Mouse (Mus musculus): ENCODE measurements around the gene Uqcr10. TPM values are rescaled to one million over a fixed set of nuclear protein-coding genes. Genes with fewer than 3 reads are reported as not detected.

Gene Uqcr10
- polyA plus RNA-seq, 1 experiment from 2014 or later: 962 TPM

- ATAC-seq (ENCODE audit: low FRiP score, low TSS enrichment): no peak
- no peak overlapping the region for H3K9ac ChIP-seq (replicated peaks; ENCODE audit: low read length)
- no peak overlapping the region for H3K4me3 ChIP-seq (ENCODE audit: low read length)
- peaks cover 35% of the 10 kb centered on the region for H3K36me3 ChIP-seq (ENCODE audit: insufficient read depth, low read length)
- H3K4me1 ChIP-seq (ENCODE audit: insufficient read depth, low read length): no peaks in the 10 kb centered on the region
- H3K9me3 ChIP-seq (ENCODE audit: low read length): no peaks in the 10 kb centered on the region
- 86% methylated on average over 4 of the region's 4 CpGs for WGBS
- no peak overlapping the region for H3K27ac ChIP-seq (ENCODE audit: low read length)
- H3K4me2 ChIP-seq (replicated peaks; ENCODE audit: low read depth, low read length): no peak overlapping the region
- H3K27me3 ChIP-seq (ENCODE audit: insufficient read depth, low read length): no peaks in the 10 kb centered on the region
These were observed 42.8 kb downstream of the Uqcr10 start for GRCm38 (mm10) chr11:4661324-4661723.

- 87% methylated on average over 7 of the region's 7 CpGs for WGBS
- Histone ChIP-seq H3K36me3 (ENCODE audit: insufficient read depth, low read length) (peaks cover 35% of the 10 kb centered on the region), H3K27ac (ENCODE audit: low read length) (no peak overlapping the region), H3K4me3 (ENCODE audit: low read length) (no peak overlapping the region), H3K9me3 (ENCODE audit: low read length) (no peaks in the 10 kb centered on the region), H3K27me3 (ENCODE audit: insufficient read depth, low read length) (no peaks in the 10 kb centered on the region), H3K4me1 (ENCODE audit: insufficient read depth, low read length) (no peaks in the 10 kb centered on the region), H3K9ac (replicated peaks; ENCODE audit: low read length) (no peak overlapping the region), H3K4me2 (replicated peaks; ENCODE audit: low read depth, low read length) (no peak overlapping the region)
- no peak for ATAC-seq (ENCODE audit: low FRiP score, low TSS enrichment)
These were observed 43.7 kb downstream of the Uqcr10 start for GRCm38 (mm10) chr11:4660309-4661025.

GRCm38 (mm10) chr11:4659818-4660217 lies 44.3 kb downstream of the Uqcr10 start:
- Histone ChIP-seq H3K27me3 (ENCODE audit: insufficient read depth, low read length) (no peaks in the 10 kb centered on the region), H3K4me2 (replicated peaks; ENCODE audit: low read depth, low read length) (no peak overlapping the region), H3K36me3 (ENCODE audit: insufficient read depth, low read length) (peaks cover 35% of the 10 kb centered on the region), H3K9ac (replicated peaks; ENCODE audit: low read length) (no peak overlapping the region), H3K4me3 (ENCODE audit: low read length) (no peak overlapping the region), H3K9me3 (ENCODE audit: low read length) (no peaks in the 10 kb centered on the region), H3K4me1 (ENCODE audit: insufficient read depth, low read length) (no peaks in the 10 kb centered on the region), H3K27ac (ENCODE audit: low read length) (no peak overlapping the region)
- no peak for ATAC-seq (ENCODE audit: low FRiP score, low TSS enrichment)
- 88% methylated on average over 1 of the region's 1 CpGs for WGBS

Other genes starting within 250 kb of the Uqcr10 start
- 27.1 and 27.4 TPM in 2 replicates for gene Mtmr3, start 109.5 kb downstream of the Uqcr10 start, polyA plus RNA-seq (2015; fragmentation: Nextera tagmentation; extraction: Ambion mirVana)
- gene Gm11032, start 84.3 kb downstream of the Uqcr10 start, polyA plus RNA-seq (2015; fragmentation: Nextera tagmentation; extraction: Ambion mirVana): not detected in 2 replicates
- 33.4 and 36.0 TPM in 2 replicates for gene Ascc2, start 66.6 kb downstream of the Uqcr10 start, polyA plus RNA-seq (2015; fragmentation: Nextera tagmentation; extraction: Ambion mirVana)
- 70.9 and 71.8 TPM in 2 replicates for gene Zmat5, start 336 bp upstream of the Uqcr10 start, polyA plus RNA-seq (2015; fragmentation: Nextera tagmentation; extraction: Ambion mirVana)
- gene Cabp7, start 42.4 kb upstream of the Uqcr10 start, polyA plus RNA-seq (2015; fragmentation: Nextera tagmentation; extraction: Ambion mirVana): 0.12 TPM in 2 replicates
- gene Nf2, start 145.2 kb upstream of the Uqcr10 start, polyA plus RNA-seq (2015; fragmentation: Nextera tagmentation; extraction: Ambion mirVana): 53.0 and 53.8 TPM in 2 replicates
- gene Nipsnap1, start 169.6 kb upstream of the Uqcr10 start, polyA plus RNA-seq (2015; fragmentation: Nextera tagmentation; extraction: Ambion mirVana): 92.2 and 92.6 TPM in 2 replicates
- 39.0 and 39.5 TPM in 2 replicates for gene Thoc5, start 191.0 kb upstream of the Uqcr10 start, polyA plus RNA-seq (2015; fragmentation: Nextera tagmentation; extraction: Ambion mirVana)
- gene Nefh, start 243.7 kb upstream of the Uqcr10 start, polyA plus RNA-seq (2015; fragmentation: Nextera tagmentation; extraction: Ambion mirVana): 0.19 TPM in 2 replicates